Mouse (Mus musculus): ENCODE results near the gene Slc17a7.

Slc17a7 gene

GRCm38 (mm10) chr7:45208260-45208659 lies 44.5 kb downstream of the Slc17a7 start:
- DNase-seq, result no peak

GRCm38 (mm10) chr7:45211070-45211469 lies 47.3 kb downstream of the Slc17a7 start:
- DNase-seq, result no peak

- DNase-seq, result no peak
Observed at GRCm38 (mm10) chr7:45211851-45212251, 48.1 kb downstream of the Slc17a7 start, which contains the start of gene Dkkl1. TSS of gene Dkkl1 (minus strand) at chr7:45212147.

GRCm38 (mm10) chr7:45212356-45212755 lies 48.6 kb downstream of the Slc17a7 start:
- no peak for DNase-seq

- no peak for DNase-seq
Observed at GRCm38 (mm10) chr7:45213708-45214107, 50.0 kb downstream of the Slc17a7 start.

GRCm38 (mm10) chr7:45215673-45216441 lies 52.1 kb downstream of the Slc17a7 start, which contains the start of gene Tead2:
TSS of gene Tead2 (plus strand) at chr7:45215753.
- no peak for DNase-seq

- DNase-seq, result no peak
Observed at GRCm38 (mm10) chr7:45216442-45217183, 52.9 kb downstream of the Slc17a7 start.

- DNase-seq, result no peak
Observed at GRCm38 (mm10) chr7:45221680-45222079, 57.9 kb downstream of the Slc17a7 start.

- DNase-seq, result no peak
Observed at GRCm38 (mm10) chr7:45224826-45225225, 61.1 kb downstream of the Slc17a7 start.

All from kidney, adult 11 months (tissue).